Mouse (Mus musculus) limb, embryonic 13.5 days (tissue): ENCODE measurements around the gene Tsc1. TPM values are rescaled to one million over a fixed set of nuclear protein-coding genes. Genes with fewer than 3 reads are reported as not detected.
A peak's percentile ranks its signal among the peaks of the same experiment; 100 is the strongest.

ENCODE experiments used
- ATAC-seq: fragments of 200-750 bp; cut with Nextera tagmentation; 2 replicates; pipeline ENCODE4 v1.8.0; 2017; ENCODE audit warnings: low read depth, moderate number of reproducible peaks, moderate TSS enrichment; ENCODE audit not compliant: low FRiP score
- H3K27ac ChIP-seq: fragments of 300-500 bp; sonication (generic); 2 replicates; pipeline ENCODE4 v1.5.1; 2015; ENCODE audit warnings: inconsistent platforms, mild to moderate bottlenecking, moderate library complexity
- H3K27me3 ChIP-seq: fragments of 300-500 bp; sonication (generic); 2 replicates; pipeline ENCODE4 v1.6.1; 2015; ENCODE audit warnings: mild to moderate bottlenecking, inconsistent platforms
- H3K36me3 ChIP-seq: fragments of 300-500 bp; sonication (generic); 2 replicates; pipeline ENCODE4 v1.6.1; 2015; ENCODE audit warnings: inconsistent platforms, mild to moderate bottlenecking, moderate library complexity
- H3K4me1 ChIP-seq: fragments of 300-500 bp; sonication (generic); 2 replicates; pipeline ENCODE4 v1.6.1; 2015; ENCODE audit warnings: inconsistent platforms
- H3K4me2 ChIP-seq: fragments of 300-500 bp; sonication (generic); replicated peaks from 2 replicates; pipeline ENCODE4 v1.6.1; 2015; ENCODE audit warnings: inconsistent platforms, mild to moderate bottlenecking, moderate library complexity
- H3K4me3 ChIP-seq: fragments of 300-500 bp; sonication (generic); 2 replicates; pipeline ENCODE4 v1.5.1; 2015; ENCODE audit warnings: moderate library complexity, mild to moderate bottlenecking, inconsistent platforms
- H3K9ac ChIP-seq: fragments of 300-500 bp; sonication (generic); 2 replicates; pipeline ENCODE4 v1.6.1; 2015; ENCODE audit warnings: mild to moderate bottlenecking, inconsistent platforms
- H3K9me3 ChIP-seq: fragments of 300-500 bp; sonication (generic); 2 replicates; pipeline ENCODE4 v1.6.1; 2016; ENCODE audit warnings: inconsistent platforms
- WGBS: fragments of 180-500 bp; shearing (Covaris S2); methylation state at CpG from one replicate; pipeline ENCODE4 v1.1.7; 2015; 5-methylcytosine and 5-hydroxymethylcytosine counted together
- polyA plus RNA-seq: library from polyadenylated mRNA; unstranded; fragments of >200 nt; fragmentation: Nextera tagmentation; extraction: Ambion mirVana; gene quantifications from 2 replicates; pipeline ENCODE4 v1.2.1, GENCODE M21; 2015

Gene Tsc1
- polyA plus RNA-seq, 1 experiment from 2014 or later: 23.2 TPM

- no peak overlapping the region for H3K27ac ChIP-seq
- no peaks in the 10 kb centered on the region for H3K9me3 ChIP-seq
- no peak for ATAC-seq
- H3K27me3 ChIP-seq: no peaks in the 10 kb centered on the region
- H3K4me2 ChIP-seq: no peak overlapping the region
- peaks cover 21% of the 10 kb centered on the region for H3K4me1 ChIP-seq
- H3K36me3 ChIP-seq: no peaks in the 10 kb centered on the region
- 51% methylated on average over 1 of the region's 1 CpGs for WGBS
- no peak overlapping the region for H3K4me3 ChIP-seq
- H3K9ac ChIP-seq: no peak overlapping the region
Measured at GRCm38 (mm10) chr2:28632626-28633025, 8.4 kb upstream of the Tsc1 start.

- 40% methylated on average over 4 of the region's 4 CpGs for WGBS
Measured at GRCm38 (mm10) chr2:28633136-28633535, 7.9 kb upstream of the Tsc1 start.

GRCm38 (mm10) chr2:28635199-28635598 is 5.8 kb upstream of the Tsc1 start:
- Histone ChIP-seq H3K4me1 (peaks cover 18% of the 10 kb centered on the region), H3K4me2 (no peak overlapping the region), H3K9ac (no peak overlapping the region), H3K9me3 (no peaks in the 10 kb centered on the region), H3K27me3 (no peaks in the 10 kb centered on the region), H3K4me3 (no peak overlapping the region), H3K36me3 (no peaks in the 10 kb centered on the region), H3K27ac (no peak overlapping the region)
- no peak for ATAC-seq
- 92% methylated on average over 1 of the region's 1 CpGs for WGBS

More at GRCm38 (mm10) chr2:28633136-28633535, 7.9 kb upstream of the Tsc1 start:
- Histone ChIP-seq H3K4me3 (no peak overlapping the region), H3K4me2 (no peak overlapping the region), H3K9me3 (no peaks in the 10 kb centered on the region), H3K4me1 (peaks cover 26% of the 10 kb centered on the region), H3K27me3 (no peaks in the 10 kb centered on the region), H3K9ac (no peak overlapping the region), H3K36me3 (no peaks in the 10 kb centered on the region), H3K27ac (no peak overlapping the region)
- ATAC-seq: no peak

- 72% methylated on average over 9 of the region's 9 CpGs for WGBS
- no peak overlapping the region for H3K4me3 ChIP-seq
- no peak overlapping the region for H3K9ac ChIP-seq
Measured at GRCm38 (mm10) chr2:28637106-28637845, 3.8 kb upstream of the Tsc1 start.

GRCm38 (mm10) chr2:28638352-28638751 is 2.7 kb upstream of the Tsc1 start:
- peak overlapping the region; percentile 11 for H3K4me3 ChIP-seq
- no peak for ATAC-seq
- WGBS: 18% methylated on average over 9 of the region's 9 CpGs
- peaks cover 36% of the 10 kb centered on the region for H3K4me1 ChIP-seq
- no peaks in the 10 kb centered on the region for H3K9me3 ChIP-seq
- H3K27me3 ChIP-seq: no peaks in the 10 kb centered on the region
- no peaks in the 10 kb centered on the region for H3K36me3 ChIP-seq
- H3K27ac ChIP-seq: no peak overlapping the region; the same call in 1 of the 2 replicates
- peak overlapping the region; percentile 45; the same call in 1 of the 2 replicates for H3K9ac ChIP-seq
- peak overlapping the region; percentile 54 for H3K4me2 ChIP-seq

More at GRCm38 (mm10) chr2:28637106-28637845, 3.8 kb upstream of the Tsc1 start:
- ATAC-seq: no peak
- Histone ChIP-seq H3K9me3 (no peaks in the 10 kb centered on the region), H3K4me1 (peaks cover 27% of the 10 kb centered on the region), H3K36me3 (no peaks in the 10 kb centered on the region), H3K27me3 (no peaks in the 10 kb centered on the region), H3K27ac (no peak overlapping the region), H3K4me2 (no peak overlapping the region)

- H3K27ac ChIP-seq: no peak overlapping the region; the same call in 1 of the 2 replicates
- peak overlapping the region; percentile 45; the same call in 1 of the 2 replicates for H3K9ac ChIP-seq
- peaks cover 40% of the 10 kb centered on the region for H3K4me1 ChIP-seq
- ATAC-seq: no peak
- no peaks in the 10 kb centered on the region for H3K36me3 ChIP-seq
- H3K27me3 ChIP-seq: no peaks in the 10 kb centered on the region
- 6% methylated on average over 9 of the region's 9 CpGs for WGBS
- peak overlapping the region; percentile 54 for H3K4me2 ChIP-seq
- H3K4me3 ChIP-seq: peak overlapping the region; percentile 11
- no peaks in the 10 kb centered on the region for H3K9me3 ChIP-seq
Measured at GRCm38 (mm10) chr2:28638886-28639285, 2.1 kb upstream of the Tsc1 start.

- H3K27me3 ChIP-seq: no peaks in the 10 kb centered on the region
- no peaks in the 10 kb centered on the region for H3K36me3 ChIP-seq
- H3K9ac ChIP-seq: no peak overlapping the region
- no peak overlapping the region for H3K27ac ChIP-seq
- 57% methylated on average over 7 of the region's 7 CpGs for WGBS
- H3K4me3 ChIP-seq: no peak overlapping the region
- H3K4me1 ChIP-seq: peaks cover 44% of the 10 kb centered on the region
- no peak overlapping the region for H3K4me2 ChIP-seq
- ATAC-seq: no peak
- H3K9me3 ChIP-seq: no peaks in the 10 kb centered on the region
Measured at GRCm38 (mm10) chr2:28639794-28640193, 1.2 kb upstream of the Tsc1 start.

- no peaks in the 10 kb centered on the region for H3K9me3 ChIP-seq
- H3K4me3 ChIP-seq: peak overlapping the region; percentile 99
- peak overlapping the region; percentile 88 for H3K27ac ChIP-seq
- peaks cover 45% of the 10 kb centered on the region for H3K4me1 ChIP-seq
- no peaks in the 10 kb centered on the region for H3K27me3 ChIP-seq
- no peaks in the 10 kb centered on the region for H3K36me3 ChIP-seq
- peak; percentile 57 for ATAC-seq
- H3K9ac ChIP-seq: peak overlapping the region; percentile 96
- peak overlapping the region; percentile 82 for H3K4me2 ChIP-seq
- WGBS: 2% methylated on average over 35 of the region's 43 CpGs
Measured at GRCm38 (mm10) chr2:28641435-28641941, 460 bp downstream of the Tsc1 start.

- Histone ChIP-seq H3K4me3 (no peak overlapping the region), H3K4me2 (peak overlapping the region; percentile 11; the same call in 1 of the 2 replicates), H3K9ac (peak overlapping the region; percentile 31; the same call in 1 of the 2 replicates), H3K27ac (no peak overlapping the region), H3K9me3 (no peaks in the 10 kb centered on the region), H3K4me1 (peaks cover 39% of the 10 kb centered on the region), H3K27me3 (no peaks in the 10 kb centered on the region), H3K36me3 (no peaks in the 10 kb centered on the region)
- WGBS: 64% methylated on average over 3 of the region's 3 CpGs
- ATAC-seq: no peak
Measured at GRCm38 (mm10) chr2:28643081-28643480, 2.1 kb downstream of the Tsc1 start.

GRCm38 (mm10) chr2:28650526-28650925 is 9.5 kb downstream of the Tsc1 start:
- no peak for ATAC-seq
- H3K9ac ChIP-seq: no peak overlapping the region
- peaks cover 15% of the 10 kb centered on the region for H3K36me3 ChIP-seq
- no peak overlapping the region for H3K4me3 ChIP-seq
- H3K9me3 ChIP-seq: no peaks in the 10 kb centered on the region
- H3K27me3 ChIP-seq: no peaks in the 10 kb centered on the region
- H3K4me2 ChIP-seq: no peak overlapping the region
- no peaks in the 10 kb centered on the region for H3K4me1 ChIP-seq
- H3K27ac ChIP-seq: no peak overlapping the region

GRCm38 (mm10) chr2:28653351-28653750 is 12.3 kb downstream of the Tsc1 start:
- ATAC-seq: no peak

GRCm38 (mm10) chr2:28654295-28654694 is 13.3 kb downstream of the Tsc1 start:
- Histone ChIP-seq H3K36me3 (peaks cover 47% of the 10 kb centered on the region), H3K4me2 (no peak overlapping the region), H3K4me3 (no peak overlapping the region), H3K27me3 (no peaks in the 10 kb centered on the region), H3K9me3 (no peaks in the 10 kb centered on the region), H3K4me1 (no peaks in the 10 kb centered on the region), H3K27ac (no peak overlapping the region), H3K9ac (no peak overlapping the region)
- no peak for ATAC-seq
- WGBS: 61% methylated on average over 2 of the region's 2 CpGs

More at GRCm38 (mm10) chr2:28653351-28653750, 12.3 kb downstream of the Tsc1 start:
- Histone ChIP-seq H3K27me3 (no peaks in the 10 kb centered on the region), H3K9me3 (no peaks in the 10 kb centered on the region), H3K27ac (no peak overlapping the region), H3K4me1 (no peaks in the 10 kb centered on the region), H3K9ac (no peak overlapping the region), H3K4me2 (no peak overlapping the region), H3K36me3 (peaks cover 37% of the 10 kb centered on the region), H3K4me3 (no peak overlapping the region)
- 95% methylated on average over 7 of the region's 7 CpGs for WGBS
